Mouse (Mus musculus): Measurements from ENCODE around the gene Tmtc2.

Tmtc2 gene

DNA sequence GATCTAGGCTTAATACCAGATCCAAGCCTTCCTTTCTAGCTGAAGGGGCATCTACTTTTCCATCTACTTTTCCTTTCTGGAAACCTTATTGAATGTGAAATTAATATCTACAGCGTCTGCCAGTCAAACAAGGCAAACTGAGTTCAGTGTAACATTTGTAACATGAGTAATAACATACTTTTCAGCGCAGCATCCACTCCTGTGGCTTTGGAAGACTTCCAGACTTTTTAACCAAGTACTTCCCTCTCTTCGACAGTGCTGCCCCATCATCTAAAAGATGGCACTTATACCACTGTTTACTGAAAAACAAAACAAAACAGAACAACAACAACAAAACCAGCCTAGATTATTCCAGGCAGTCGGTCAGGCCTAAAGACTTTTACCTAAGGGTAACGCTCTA, 409.0 kb downstream of the Tmtc2 start:
- DNase-seq (ENCODE audit: low spot score) = no peak

DNA sequence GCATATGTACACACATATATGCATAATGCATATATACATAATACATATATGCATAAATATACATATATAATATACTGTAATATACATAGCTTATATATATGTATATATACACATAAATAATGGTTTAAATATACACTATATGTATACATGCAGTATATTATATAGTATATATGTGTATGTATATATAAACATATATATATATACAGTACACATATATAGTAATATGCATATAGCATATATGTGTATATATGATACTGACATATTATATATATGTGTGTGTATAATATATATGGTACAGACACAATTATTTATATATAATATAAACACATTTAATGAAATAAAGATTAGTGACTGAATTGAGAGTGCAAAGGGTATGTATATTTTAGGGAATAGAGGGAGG, 420.5 kb downstream of the Tmtc2 start:
- no peak for DNase-seq (ENCODE audit: low spot score)

DNA sequence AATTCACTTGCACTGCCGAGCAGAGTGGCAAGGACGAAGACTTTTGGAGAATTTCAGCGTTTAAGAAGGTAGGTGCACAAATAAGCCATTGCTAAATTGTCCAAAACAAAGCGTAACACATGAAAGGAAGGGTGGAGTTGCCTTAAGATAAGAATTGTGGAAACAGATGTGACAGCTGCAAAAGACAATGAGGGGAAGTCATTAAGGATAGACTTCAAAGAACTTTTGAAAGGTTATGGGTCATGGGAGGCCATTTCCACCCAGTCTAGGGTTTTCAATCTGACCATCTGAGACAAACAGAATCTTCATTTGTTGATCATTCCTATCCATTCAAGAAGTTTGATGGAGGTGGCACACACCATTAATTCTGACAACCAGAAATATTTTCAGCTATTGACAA, 429.9 kb downstream of the Tmtc2 start:
- no peak for DNase-seq (ENCODE audit: low spot score)

DNA sequence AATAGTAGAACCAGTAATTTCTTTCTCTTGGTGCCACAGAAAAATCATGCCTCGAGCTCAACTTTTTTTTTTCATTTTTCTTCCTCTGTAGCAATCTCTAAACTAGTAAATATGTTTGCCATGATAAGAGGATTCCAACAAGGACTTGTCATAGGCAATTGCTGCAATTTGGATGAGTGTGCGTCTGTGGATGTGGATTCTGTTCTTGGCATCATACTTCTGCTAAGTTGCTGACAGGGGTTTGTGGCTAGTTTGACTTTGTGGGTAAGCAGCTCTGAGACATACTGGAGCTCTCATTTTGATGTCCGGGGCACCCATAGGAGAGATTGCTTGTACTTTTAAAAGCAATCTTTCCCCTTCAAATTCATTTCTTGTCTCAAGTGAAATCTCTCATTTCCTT, 432.1 kb downstream of the Tmtc2 start:
- no peak for DNase-seq (ENCODE audit: low spot score)
